Mouse (Mus musculus) midbrain, embryonic 15.5 days (tissue): ENCODE measurements around the gene Usp30. TPM values are rescaled to one million over a fixed set of nuclear protein-coding genes. Genes with fewer than 3 reads are reported as not detected.

ENCODE experiments used
- ATAC-seq: fragments of 200-750 bp; cut with Nextera tagmentation; replicated peaks from 2 replicates; pipeline ENCODE4 v1.8.0; 2017; ENCODE audit warnings: moderate TSS enrichment
- H3K27ac ChIP-seq: fragments of 300-500 bp; sonication (generic); 2 replicates; pipeline ENCODE4 v1.5.1; 2015; ENCODE audit warnings: mild to moderate bottlenecking, inconsistent platforms
- H3K27me3 ChIP-seq: fragments of 300-500 bp; sonication (generic); replicated peaks from 2 replicates; pipeline ENCODE4 v1.6.1; 2015; ENCODE audit warnings: inconsistent platforms
- H3K36me3 ChIP-seq: fragments of 300-500 bp; sonication (generic); replicated peaks from 2 replicates; pipeline ENCODE4 v1.6.1; 2015; ENCODE audit warnings: inconsistent platforms
- H3K4me1 ChIP-seq: fragments of 300-500 bp; sonication (generic); 2 replicates; pipeline ENCODE4 v1.6.1; 2015; ENCODE audit warnings: inconsistent platforms
- H3K4me2 ChIP-seq: fragments of 300-500 bp; sonication (generic); 2 replicates; pipeline ENCODE4 v1.6.1; 2015; ENCODE audit warnings: inconsistent platforms, mild to moderate bottlenecking, moderate library complexity
- H3K4me3 ChIP-seq: fragments of 300-500 bp; sonication (generic); 2 replicates; pipeline ENCODE4 v1.5.1; 2015; ENCODE audit warnings: mild to moderate bottlenecking, inconsistent platforms
- H3K9ac ChIP-seq: fragments of 300-500 bp; sonication (generic); 2 replicates; pipeline ENCODE4 v1.6.1; 2015; ENCODE audit warnings: mild to moderate bottlenecking, inconsistent platforms
- H3K9me3 ChIP-seq: fragments of 300-500 bp; sonication (generic); 2 replicates; pipeline ENCODE4 v1.6.1; 2016; ENCODE audit warnings: inconsistent platforms
- whole genome bisulfite sequencing: fragments of 180-500 bp; shearing (Covaris S2); methylation state at CpG from one replicate; pipeline ENCODE4 v1.1.7; 2015; ENCODE audit warnings: mixed read lengths; 5-methylcytosine and 5-hydroxymethylcytosine counted together
- polyA plus RNA-seq: library from polyadenylated mRNA; unstranded; fragments of >200 nt; fragmentation: Nextera tagmentation; extraction: Ambion mirVana; gene quantifications from 2 replicates; pipeline ENCODE4 v1.2.1, GENCODE M21; 2015

The Usp30 gene
- polyA plus RNA-seq, 1 experiment from 2014 or later = 20.7 TPM

DNA sequence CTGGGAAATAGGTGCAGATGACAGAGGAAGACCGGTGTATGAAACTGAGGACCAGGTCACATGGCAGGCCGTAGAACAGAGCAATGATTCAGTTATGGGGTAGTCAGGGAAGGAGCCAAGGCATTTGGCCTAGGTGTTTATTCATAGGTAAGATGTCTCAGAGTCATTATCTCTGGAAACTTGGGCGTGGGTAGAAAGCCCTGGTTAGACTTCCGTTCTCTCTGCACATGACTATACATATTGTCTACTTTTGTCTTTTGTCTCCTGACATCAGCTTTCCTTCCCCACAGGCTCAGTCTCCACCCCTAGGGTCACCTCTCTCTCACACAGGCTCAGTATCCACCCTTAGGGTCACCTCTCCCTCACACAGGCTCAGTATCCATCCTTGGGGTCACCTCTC lies 21.5 kb upstream of the Usp30 start:
- 89% methylated on average over 4 of the region's 4 CpGs for WGBS
- no peak for ATAC-seq

DNA sequence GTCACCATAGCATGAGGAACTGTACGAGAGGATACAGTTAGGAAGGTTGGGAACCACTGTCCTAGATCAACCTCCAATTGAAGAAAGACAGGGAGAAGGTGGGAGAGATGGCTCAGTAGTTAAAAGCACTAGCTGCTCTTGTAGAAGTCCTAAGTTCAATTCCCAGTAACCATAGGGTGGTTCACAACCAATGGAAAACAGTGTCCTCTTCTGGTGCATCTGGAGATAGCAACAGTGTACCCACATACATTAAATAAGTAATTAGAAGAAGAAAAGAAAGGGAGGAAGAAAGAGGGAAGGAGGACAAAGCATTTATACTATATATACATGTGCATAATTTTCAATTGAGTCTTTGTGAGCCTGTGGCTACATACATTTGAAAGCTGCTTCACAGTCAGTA lies 20.1 kb upstream of the Usp30 start:
- Histone ChIP-seq H3K4me2 (no peak overlapping the region), H3K9me3 (no peaks in the 10 kb centered on the region), H3K36me3 (peaks cover 31% of the 10 kb centered on the region; the same call in 1 of the 2 replicates), H3K9ac (no peak overlapping the region), H3K4me1 (no peaks in the 10 kb centered on the region), H3K27me3 (no peaks in the 10 kb centered on the region), H3K4me3 (no peak overlapping the region), H3K27ac (no peak overlapping the region)
- WGBS = 78% methylated on average over 1 of the region's 1 CpGs
- ATAC-seq = no peak

More for the DNA sequence above, 21.5 kb upstream of the Usp30 start:
- Histone ChIP-seq H3K4me1 (no peaks in the 10 kb centered on the region), H3K27ac (no peak overlapping the region), H3K4me2 (no peak overlapping the region), H3K9ac (no peak overlapping the region), H3K36me3 (0 out of 2 replicates have a peak, but pooled peaks cover 27% of the 10 kb centered on the region), H3K27me3 (no peaks in the 10 kb centered on the region), H3K4me3 (no peak overlapping the region), H3K9me3 (no peaks in the 10 kb centered on the region)

DNA sequence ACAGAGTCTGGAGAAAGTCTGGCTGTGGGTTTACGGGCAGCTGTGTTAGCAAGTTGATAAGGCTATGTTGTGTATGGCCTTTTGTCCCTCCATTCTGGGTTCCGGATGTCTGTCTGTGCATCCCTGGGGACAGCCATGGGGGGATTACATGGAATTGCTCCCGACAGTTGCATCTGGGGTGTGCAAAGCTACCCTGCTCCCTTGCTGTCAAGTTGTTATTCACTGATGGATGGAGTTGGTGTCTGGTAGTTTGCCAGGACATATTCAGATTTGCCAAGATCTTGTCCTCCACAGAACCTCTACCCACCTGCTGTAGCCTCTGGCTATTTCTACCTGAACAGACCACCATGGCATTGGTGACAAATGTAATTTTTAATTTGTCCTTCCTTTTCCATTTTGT lies 19.1 kb upstream of the Usp30 start:
- Histone ChIP-seq H3K4me1 (no peaks in the 10 kb centered on the region), H3K4me2 (no peak overlapping the region), H3K27ac (no peak overlapping the region), H3K9me3 (no peaks in the 10 kb centered on the region), H3K36me3 (peaks cover 31% of the 10 kb centered on the region; the same call in 1 of the 2 replicates), H3K4me3 (no peak overlapping the region), H3K9ac (no peak overlapping the region), H3K27me3 (no peaks in the 10 kb centered on the region)
- no peak for ATAC-seq
- 64% methylated on average over 3 of the region's 3 CpGs for WGBS

DNA sequence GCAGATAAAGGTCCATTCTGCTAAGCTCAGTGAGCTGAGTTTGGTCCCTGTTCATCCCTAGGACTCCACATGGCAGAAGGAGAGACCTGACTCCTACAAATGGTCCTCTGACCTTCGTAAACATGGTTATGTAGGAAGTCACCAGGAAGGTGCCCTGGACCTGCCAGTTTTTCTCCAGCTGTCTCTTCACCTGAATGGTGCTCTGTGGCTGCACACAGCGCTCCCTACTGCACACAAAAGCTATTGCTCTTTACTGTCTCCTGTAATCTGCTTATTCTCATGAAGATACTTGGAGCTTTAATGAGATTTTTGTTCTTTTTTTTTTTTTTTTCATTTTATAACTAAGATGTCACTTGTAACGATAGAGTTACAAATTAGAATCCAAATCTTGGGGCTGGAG lies 18.7 kb upstream of the Usp30 start:
- no peak overlapping the region for H3K27ac ChIP-seq
- H3K9ac ChIP-seq = no peak overlapping the region
- no peak for ATAC-seq
- H3K4me1 ChIP-seq = no peaks in the 10 kb centered on the region
- no peak overlapping the region for H3K4me3 ChIP-seq
- peaks cover 27% of the 10 kb centered on the region; the same call in 1 of the 2 replicates for H3K36me3 ChIP-seq
- 49% methylated on average over 3 of the region's 3 CpGs for WGBS
- no peak overlapping the region for H3K4me2 ChIP-seq
- H3K27me3 ChIP-seq = no peaks in the 10 kb centered on the region
- no peaks in the 10 kb centered on the region for H3K9me3 ChIP-seq

DNA sequence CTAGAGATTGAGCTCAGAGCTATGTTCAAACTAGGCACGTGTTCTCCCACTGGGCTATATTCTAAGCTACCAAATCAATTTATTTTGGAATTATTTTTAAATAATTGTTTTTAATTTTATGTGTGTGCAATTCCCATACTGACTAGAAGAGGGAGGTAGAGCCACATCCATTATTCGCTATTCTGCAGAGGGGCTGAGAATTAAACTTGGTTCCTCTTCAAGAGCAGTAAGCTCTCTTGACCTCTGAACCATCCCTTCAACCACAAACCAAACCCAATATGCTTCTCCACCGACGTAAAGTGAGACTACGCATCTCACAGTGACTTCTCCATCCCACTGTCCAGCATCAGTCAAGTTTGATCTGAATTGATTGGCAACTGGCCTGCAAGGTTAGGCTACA lies 18.1 kb upstream of the Usp30 start:
- H3K9ac ChIP-seq = no peak overlapping the region
- H3K4me1 ChIP-seq = no peaks in the 10 kb centered on the region
- H3K9me3 ChIP-seq = no peaks in the 10 kb centered on the region
- H3K27ac ChIP-seq = no peak overlapping the region
- peaks cover 22% of the 10 kb centered on the region; the same call in 1 of the 2 replicates for H3K36me3 ChIP-seq
- ATAC-seq = no peak
- no peak overlapping the region for H3K4me2 ChIP-seq
- H3K27me3 ChIP-seq = no peaks in the 10 kb centered on the region
- WGBS = 80% methylated on average over 5 of the region's 5 CpGs
- H3K4me3 ChIP-seq = no peak overlapping the region

DNA sequence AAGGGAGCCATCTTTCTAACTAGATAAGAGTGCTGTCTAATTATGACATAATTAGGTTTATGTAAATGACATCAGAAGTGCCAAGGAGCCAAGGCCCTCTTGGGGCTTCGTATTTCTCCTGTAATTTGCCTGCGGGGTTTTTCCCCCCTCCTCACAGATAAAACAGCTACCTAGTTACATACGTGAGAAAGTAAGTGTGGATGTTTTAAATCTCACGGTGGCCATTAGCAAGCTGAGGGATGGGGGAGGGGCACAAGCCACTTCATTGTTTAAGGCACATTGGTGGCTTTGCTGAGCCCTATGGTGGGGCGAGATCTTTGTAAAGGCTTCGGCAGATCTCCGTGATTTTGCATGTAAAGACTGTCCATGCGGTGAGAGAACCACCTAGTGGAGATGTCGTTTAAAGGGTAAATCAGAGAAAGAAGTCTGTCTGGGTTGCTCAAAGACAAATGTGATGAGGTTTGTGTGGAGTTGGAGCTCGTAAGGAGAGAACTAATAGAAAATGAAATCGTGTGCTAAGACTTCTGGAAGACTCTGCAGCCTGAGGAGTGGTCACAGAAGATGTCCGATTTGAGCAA lies 16.4 kb upstream of the Usp30 start:
- H3K27ac ChIP-seq = no peak overlapping the region
- peaks cover 11% of the 10 kb centered on the region; the same call in 1 of the 2 replicates for H3K36me3 ChIP-seq
- no peak overlapping the region for H3K4me3 ChIP-seq
- no peaks in the 10 kb centered on the region for H3K9me3 ChIP-seq
- WGBS = 54% methylated on average over 12 of the region's 12 CpGs
- no peaks in the 10 kb centered on the region for H3K27me3 ChIP-seq
- no peak overlapping the region for H3K9ac ChIP-seq
- H3K4me2 ChIP-seq = no peak overlapping the region
- H3K4me1 ChIP-seq = no peaks in the 10 kb centered on the region
- ATAC-seq = no peak

DNA sequence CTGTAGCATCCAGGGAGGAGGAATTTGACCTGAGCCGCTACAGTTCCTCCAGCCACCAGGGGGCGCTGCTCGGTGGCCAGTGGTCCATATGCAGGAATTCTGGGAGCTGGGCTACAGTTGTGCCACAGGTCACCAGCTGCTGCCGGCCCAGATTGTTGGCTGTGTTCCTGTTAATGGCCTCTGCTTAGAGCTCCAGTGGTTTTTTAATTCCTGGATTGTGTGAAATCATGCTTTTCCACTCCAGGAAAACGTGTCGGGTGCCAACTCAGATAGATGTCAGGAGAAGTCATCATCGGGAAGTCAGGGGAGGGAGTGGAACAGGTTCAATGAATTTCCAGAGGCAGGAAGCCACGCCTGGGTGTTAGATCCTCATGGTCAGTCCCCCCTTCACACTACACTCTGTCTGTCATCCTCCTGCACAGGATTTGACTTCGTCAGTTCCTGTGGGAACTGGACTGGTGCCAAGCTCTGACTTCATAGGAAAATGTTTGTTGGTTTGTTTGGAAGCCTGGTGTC lies 13.0 kb upstream of the Usp30 start:
- no peak for ATAC-seq
- H3K4me1 ChIP-seq = no peaks in the 10 kb centered on the region

DNA sequence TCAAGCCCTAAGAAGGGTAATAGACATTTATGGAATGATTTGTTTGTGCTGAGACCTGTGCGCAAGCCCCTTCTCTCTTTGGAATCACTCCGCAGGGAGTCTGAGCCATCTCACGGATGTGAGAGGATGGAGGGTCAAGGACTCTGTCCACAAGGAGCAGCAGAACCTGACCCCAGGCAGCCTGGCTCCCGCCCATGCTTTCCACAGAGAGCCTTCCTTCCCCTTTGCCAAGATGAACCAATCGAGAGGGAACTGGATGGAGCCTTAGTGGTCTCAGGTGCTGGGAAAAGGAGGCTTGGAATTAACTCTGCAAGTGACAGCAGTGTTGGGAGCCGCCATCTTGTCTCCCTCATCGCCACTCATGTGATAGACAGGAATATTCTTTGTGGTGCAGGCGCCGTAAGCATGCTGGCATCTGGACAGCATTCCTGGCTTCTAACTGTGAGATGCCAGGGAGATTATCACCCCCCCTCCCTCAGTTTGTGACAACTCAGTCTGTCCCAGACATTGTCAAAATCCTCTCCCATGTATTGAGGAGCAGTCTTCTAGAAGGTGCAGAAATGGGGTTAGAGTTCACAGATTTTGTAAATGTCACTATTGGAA lies 8.0 kb upstream of the Usp30 start:
- Histone ChIP-seq H3K9ac (no peak overlapping the region), H3K4me3 (no peak overlapping the region), H3K9me3 (no peaks in the 10 kb centered on the region), H3K4me1 (no peaks in the 10 kb centered on the region), H3K4me2 (no peak overlapping the region), H3K36me3 (peaks cover 12% of the 10 kb centered on the region; the same call in 1 of the 2 replicates), H3K27ac (no peak overlapping the region), H3K27me3 (no peaks in the 10 kb centered on the region)
- 78% methylated on average over 9 of the region's 9 CpGs for WGBS
- ATAC-seq = no peak

More for the DNA sequence above, 13.0 kb upstream of the Usp30 start:
- Histone ChIP-seq H3K4me2 (no peak overlapping the region), H3K36me3 (peaks cover 11% of the 10 kb centered on the region; the same call in 1 of the 2 replicates), H3K27me3 (no peaks in the 10 kb centered on the region), H3K9ac (no peak overlapping the region), H3K9me3 (no peaks in the 10 kb centered on the region), H3K4me3 (no peak overlapping the region), H3K27ac (no peak overlapping the region)
- WGBS = 33% methylated on average over 9 of the region's 9 CpGs

DNA sequence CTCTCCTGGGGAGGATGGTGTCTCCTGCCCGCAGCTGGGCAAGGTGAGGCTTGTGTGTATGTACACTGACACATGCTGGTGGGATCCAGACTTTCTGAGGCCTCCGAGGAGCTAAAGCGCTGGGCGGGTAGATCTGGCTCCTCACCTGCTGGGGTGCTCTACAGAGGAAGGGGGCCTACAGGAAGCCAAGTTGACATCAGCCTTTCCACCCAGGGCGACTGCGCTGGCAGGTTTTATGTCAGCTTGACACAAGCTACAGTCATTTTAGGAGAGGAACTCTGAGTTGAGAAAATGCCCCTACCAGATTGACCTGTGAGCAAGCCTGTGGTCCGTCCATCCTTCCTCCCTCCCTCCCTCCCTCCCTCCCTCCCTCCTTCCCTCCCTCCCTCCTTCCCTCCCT lies 3.6 kb upstream of the Usp30 start:
- 60% methylated on average over 7 of the region's 7 CpGs for WGBS
- H3K4me3 ChIP-seq = no peak overlapping the region
- H3K27ac ChIP-seq = no peak overlapping the region
- H3K9me3 ChIP-seq = no peaks in the 10 kb centered on the region
- ATAC-seq = no peak
- no peaks in the 10 kb centered on the region for H3K4me1 ChIP-seq
- no peak overlapping the region for H3K9ac ChIP-seq
- H3K36me3 ChIP-seq = peaks cover 10% of the 10 kb centered on the region; the same call in 1 of the 2 replicates
- H3K4me2 ChIP-seq = no peak overlapping the region
- no peaks in the 10 kb centered on the region for H3K27me3 ChIP-seq

DNA sequence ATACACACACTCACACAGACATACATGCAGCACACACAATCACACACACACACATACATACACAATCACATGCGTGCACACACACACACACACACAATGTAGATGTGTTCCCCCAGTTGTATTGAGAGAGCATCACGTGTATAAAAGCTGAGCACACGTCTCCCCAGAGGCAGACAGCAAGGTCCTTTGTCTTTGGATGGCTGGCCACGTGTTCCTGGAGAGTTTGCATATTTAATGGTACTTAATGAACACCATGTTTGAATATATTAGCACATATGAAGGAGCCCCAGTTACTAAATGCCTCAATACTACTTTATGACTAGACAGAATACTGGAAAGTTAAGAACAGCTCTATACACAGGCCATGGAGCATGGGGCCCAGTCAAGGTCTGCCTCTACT lies 1.3 kb upstream of the Usp30 start:
- WGBS = 56% methylated on average over 4 of the region's 4 CpGs

DNA sequence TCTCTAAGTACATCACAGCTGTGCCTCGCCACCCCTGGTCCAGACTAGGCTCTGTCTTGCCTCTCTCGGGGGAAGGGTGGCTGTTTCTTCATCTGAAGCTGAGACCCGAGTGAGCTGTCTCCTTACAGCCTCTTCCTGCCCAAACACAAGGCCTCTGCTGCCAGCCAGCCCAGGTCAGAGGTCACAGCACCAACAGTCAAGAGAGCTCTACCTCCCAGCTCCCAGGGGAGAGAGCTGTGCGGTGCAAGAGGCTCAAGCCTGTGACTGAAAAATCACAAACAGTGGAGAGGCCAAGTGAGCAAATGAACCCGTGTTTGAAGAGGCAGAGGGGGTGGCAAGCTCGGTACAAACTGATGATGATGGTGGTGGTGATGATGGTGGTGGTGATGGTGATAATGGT lies 1.3 kb downstream of the Usp30 start:
- H3K4me3 ChIP-seq = no peak overlapping the region
- no peaks in the 10 kb centered on the region for H3K9me3 ChIP-seq
- H3K27ac ChIP-seq = no peak overlapping the region
- H3K36me3 ChIP-seq = 0 out of 2 replicates have a peak, but pooled peaks cover 6% of the 10 kb centered on the region
- no peak for ATAC-seq
- H3K27me3 ChIP-seq = no peaks in the 10 kb centered on the region
- H3K9ac ChIP-seq = no peak overlapping the region
- 45% methylated on average over 6 of the region's 6 CpGs for WGBS
- no peak overlapping the region for H3K4me2 ChIP-seq
- H3K4me1 ChIP-seq = no peaks in the 10 kb centered on the region

More for the DNA sequence above, 1.3 kb upstream of the Usp30 start:
- no peak overlapping the region for H3K9ac ChIP-seq
- no peak for ATAC-seq
- H3K4me2 ChIP-seq = no peak overlapping the region
- no peaks in the 10 kb centered on the region for H3K27me3 ChIP-seq
- H3K4me3 ChIP-seq = no peak overlapping the region
- no peak overlapping the region for H3K27ac ChIP-seq
- H3K9me3 ChIP-seq = no peaks in the 10 kb centered on the region
- peaks cover 10% of the 10 kb centered on the region; the same call in 1 of the 2 replicates for H3K36me3 ChIP-seq
- H3K4me1 ChIP-seq = no peaks in the 10 kb centered on the region

DNA sequence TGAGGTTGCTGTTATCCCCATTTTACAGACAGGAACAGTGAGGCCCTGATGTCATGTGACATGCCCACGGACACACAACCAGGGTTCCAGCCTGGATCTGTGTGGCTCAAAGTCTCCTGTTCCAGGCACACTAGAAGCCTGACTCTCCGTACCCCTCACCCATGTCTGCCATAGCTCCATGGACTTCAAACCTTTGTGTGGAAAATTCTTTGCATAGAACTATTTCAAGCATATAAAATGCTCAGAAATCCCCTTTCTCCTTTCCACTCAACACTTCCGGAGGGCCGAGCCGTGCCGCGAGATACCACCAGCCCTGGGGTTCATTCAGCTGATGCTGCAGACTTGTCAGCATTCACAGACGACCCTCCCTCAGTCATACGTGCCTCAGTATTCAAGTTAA lies 2.3 kb downstream of the Usp30 start:
- Histone ChIP-seq H3K27ac (no peak overlapping the region), H3K9me3 (no peaks in the 10 kb centered on the region), H3K4me2 (no peak overlapping the region), H3K4me1 (no peaks in the 10 kb centered on the region; the same call in 1 of the 2 replicates), H3K36me3 (0 out of 2 replicates have a peak, but pooled peaks cover 4% of the 10 kb centered on the region), H3K4me3 (no peak overlapping the region), H3K9ac (no peak overlapping the region), H3K27me3 (no peaks in the 10 kb centered on the region)
- no peak for ATAC-seq
- 79% methylated on average over 9 of the region's 9 CpGs for WGBS

DNA sequence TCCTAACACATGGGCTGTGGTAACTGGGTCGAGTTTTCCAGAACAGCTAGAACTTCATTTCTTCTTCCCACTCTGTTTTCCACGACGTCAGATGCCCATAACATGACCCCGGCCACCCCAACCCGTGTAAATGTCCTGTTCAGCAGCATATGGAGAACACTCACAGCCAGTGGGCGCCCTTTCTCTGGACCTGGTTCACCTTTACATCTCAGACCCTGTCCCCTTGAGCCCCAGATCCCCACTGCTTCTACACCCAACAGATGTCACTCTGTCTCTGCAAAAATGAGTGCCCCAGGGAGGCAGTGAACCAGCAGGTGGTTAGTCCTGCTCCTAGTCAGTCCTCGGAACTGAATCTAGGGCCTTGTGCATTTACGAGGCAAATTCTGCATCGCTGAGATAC lies 2.7 kb downstream of the Usp30 start:
- WGBS = 79% methylated on average over 9 of the region's 9 CpGs
- no peak for ATAC-seq
- Histone ChIP-seq H3K4me1 (no peaks in the 10 kb centered on the region; the same call in 1 of the 2 replicates), H3K4me2 (no peak overlapping the region), H3K27ac (no peak overlapping the region), H3K4me3 (no peak overlapping the region), H3K9me3 (no peaks in the 10 kb centered on the region), H3K36me3 (no peaks in the 10 kb centered on the region), H3K9ac (no peak overlapping the region), H3K27me3 (no peaks in the 10 kb centered on the region)
